Mouse (Mus musculus) testis, postnatal 14 days (tissue): ENCODE results near the gene Usp31.

Experiments
- DNase-seq: peaks from one replicate; pipeline ENCODE4 v3.0.0; 2021; ENCODE audit warnings: low spot score

Usp31 gene

DNA sequence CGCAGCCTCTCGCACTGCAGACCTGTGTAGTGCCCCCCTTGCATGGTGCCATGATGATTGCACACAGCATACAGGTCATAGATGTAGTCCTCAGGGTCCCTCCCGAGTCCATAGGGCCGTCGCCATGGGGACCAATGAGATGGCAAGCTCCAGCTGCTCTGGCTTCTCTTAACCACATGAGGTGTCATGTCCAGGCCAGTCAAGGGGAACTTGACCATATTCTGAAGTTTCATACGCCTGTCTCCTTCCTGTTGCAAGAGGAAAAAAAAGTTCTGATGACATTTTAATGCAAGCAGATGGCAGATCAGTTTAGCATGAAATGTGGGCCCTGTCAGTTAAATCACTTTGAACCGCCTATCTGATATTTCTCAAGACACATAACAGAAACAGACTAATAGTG is 48.2 kb downstream of the Usp31 start:
- no peak for DNase-seq

DNA sequence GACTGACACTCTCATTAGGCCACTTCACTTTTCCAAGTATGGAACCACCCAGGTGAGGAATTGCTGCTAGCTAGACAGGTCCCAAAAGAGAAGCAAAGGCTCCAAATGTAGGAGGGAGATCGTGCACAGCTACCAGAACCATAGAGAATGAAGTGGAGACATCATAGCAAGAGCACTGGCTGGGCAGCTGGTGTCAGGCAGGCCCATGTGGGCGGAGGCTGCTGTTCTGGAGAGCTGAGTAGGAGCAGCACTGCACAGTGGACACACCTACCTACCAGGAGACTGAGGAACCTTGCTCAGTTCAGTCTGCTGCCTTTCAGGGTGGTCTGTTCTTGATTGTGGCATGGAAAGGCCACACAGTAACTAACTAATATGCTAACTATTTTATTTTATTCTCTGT is 52.4 kb downstream of the Usp31 start:
- no peak for DNase-seq

GRCm38 (mm10) chr7:121652629-121653028 is 54.4 kb downstream of the Usp31 start:
- no peak for DNase-seq

GRCm38 (mm10) chr7:121650724-121651123 is 56.3 kb downstream of the Usp31 start:
- no peak for DNase-seq

- DNase-seq = no peak
Measured at GRCm38 (mm10) chr7:121640998-121641762, 65.9 kb downstream of the Usp31 start.

DNA sequence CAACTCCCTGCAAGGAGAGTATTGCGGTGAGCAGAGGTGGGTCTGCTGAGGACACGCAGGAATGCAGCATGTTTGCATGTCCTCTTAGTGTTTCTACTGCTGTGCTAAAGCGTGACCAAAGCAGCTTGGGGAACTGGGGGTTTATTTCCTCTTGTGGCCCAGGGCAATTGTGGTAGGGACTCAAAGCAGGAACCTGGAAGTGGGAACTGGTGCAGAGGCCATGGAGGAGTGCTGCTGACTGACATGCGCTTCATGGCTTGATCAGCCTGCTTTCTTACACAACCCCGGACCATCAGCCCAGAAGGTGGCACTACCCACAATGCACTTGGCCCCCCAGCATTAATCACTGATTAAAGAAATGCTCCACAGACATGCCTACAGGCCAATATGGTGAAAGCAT is 70.3 kb downstream of the Usp31 start:
- DNase-seq = no peak

DNA sequence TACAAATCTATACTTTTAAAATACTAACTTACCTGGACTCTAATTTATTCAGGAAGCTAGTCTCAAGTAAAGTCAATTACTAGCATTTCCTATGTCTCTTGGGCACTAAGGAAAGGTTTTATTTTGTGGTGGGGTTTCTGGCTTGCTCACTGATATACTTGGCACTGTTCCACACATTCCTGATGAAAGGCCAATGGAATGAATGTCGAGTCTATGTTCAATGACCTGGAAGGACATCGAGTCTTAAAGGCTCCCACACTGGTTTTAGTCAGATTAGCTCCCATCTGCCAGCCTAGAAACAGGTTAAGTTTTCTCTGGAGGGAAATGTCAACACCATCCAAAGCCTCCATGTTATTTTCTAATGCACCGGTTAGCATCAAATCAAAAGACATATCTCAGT is 72.8 kb downstream of the Usp31 start:
- no peak for DNase-seq

DNA sequence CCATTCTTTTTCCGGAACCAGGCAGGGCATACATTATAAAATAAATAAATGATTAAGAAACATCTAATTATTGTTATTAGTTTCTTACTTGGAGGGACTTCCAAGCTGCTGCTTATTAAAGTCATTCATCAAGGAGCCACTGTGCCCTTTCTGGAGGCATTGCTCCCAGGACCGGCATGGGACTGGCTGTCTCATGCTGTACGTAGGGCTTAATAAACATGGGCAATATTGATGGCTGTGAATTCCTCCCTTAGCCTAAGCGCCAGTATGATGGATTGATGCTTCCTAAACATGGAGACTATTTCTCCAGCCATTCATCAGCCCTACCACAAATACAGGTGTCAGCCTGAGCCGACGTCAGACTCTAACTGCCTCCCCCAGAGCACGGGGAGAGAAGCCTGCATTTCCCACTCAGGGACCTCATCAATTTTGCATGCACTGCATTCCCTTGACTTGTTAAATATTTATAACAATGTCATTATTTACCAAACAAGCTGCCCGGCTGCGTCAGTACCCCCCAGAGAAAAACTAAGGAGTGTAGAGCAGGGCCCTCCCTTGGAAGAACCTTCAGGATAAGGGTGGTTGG is 84.1 kb downstream of the Usp31 start:
- DNase-seq = no peak

DNA sequence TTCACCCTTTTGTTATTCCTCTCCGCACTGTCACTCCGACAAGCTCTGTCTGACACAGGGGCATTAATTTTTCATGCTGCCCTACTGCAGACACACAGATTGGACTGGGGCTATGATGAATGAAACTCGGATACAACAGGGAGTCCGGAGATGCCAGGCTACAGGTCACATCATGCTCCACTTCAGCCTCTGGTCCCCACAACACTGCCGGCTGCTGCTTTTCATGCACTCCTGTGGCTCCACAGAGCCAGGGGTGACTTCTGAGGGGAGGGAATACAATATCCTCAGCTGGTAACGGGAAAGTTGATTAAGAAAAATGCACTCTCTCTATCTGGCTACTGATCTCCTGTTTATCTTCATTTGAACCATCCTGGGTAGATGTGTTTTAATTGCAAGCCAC is 84.6 kb downstream of the Usp31 start:
- no peak for DNase-seq

- peak; percentile 16 for DNase-seq
Measured at GRCm38 (mm10) chr7:121601697-121602096, 105.4 kb downstream of the Usp31 start.

DNA sequence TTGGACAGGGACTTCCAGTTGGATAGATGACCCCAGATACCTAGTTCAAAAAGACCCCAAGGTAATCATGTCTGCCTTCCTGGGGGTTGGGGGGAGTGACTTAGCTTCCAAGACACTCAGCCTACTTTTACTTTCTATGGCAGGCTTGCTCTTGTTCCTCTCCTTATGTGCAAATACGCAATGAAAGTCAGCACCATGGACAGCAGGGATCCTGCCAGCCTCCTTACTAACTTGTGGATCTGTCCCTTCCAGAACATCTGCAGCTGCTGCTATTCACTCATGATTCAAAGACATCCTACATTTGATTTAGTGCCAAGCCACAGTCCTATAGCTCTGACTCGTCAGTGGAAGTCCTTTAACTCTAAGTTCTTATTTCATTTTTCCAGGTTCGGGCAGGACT is 110.7 kb downstream of the Usp31 start:
- peak; percentile 19 for DNase-seq

GRCm38 (mm10) chr7:121595496-121595895 is 111.6 kb downstream of the Usp31 start:
- DNase-seq = no peak

DNA sequence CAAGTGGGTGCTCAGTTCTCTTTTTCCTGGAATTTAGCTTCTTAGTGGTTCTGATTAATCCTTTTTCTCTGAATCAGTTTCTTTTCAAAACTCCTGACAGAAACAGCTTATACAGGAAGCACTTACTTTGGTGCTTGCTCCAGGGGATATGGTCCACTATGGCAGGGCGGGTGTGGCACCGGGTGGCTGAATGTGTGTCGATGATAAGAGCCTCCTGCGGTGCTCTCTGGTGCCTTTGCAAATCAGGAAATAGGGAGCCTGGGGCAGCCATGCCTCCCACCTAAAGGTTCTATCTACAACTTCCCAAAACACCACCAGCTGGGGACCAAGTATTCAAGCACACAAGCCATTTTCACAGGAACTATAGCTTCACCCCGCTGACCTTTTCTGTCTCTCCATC is 112.0 kb downstream of the Usp31 start:
- no peak for DNase-seq

GRCm38 (mm10) chr7:121594623-121595022 is 112.4 kb downstream of the Usp31 start:
- no peak for DNase-seq
